9 mouse cellular contexts compared by ENCODE assay signal in the genomic region with DNA sequence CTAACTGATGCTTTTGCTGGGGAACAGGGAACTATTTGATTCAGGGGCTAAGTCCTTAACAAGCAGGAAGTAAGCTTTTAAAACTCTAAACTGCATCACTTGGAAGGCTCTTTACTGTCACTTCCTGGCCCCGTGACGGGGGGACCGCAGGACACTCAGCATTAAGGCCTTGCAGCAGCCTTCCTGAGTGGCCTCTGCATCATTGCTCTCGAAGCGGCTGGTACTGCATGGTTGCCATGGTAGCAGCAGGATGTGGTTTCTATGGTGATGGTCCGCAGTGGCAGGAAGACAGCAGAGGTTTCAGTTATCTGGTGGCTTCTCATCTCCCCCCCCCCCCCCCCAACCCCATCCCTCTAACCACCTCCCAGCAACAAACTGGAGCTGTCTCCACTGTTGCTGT.
DNase-seq lines count a peak whose midpoint lies in the region; ATAC-seq lines count a peak whose summit lies in the region.
"Had no signal": no experiment of that assay in that cellular context is flagged by ENCODE, and none has a peak within 500 bp of the region (broad histone marks: within the 10 kb centered on the region; RNA-seq: fewer than 3 reads in every experiment).

No protein-coding gene starts in this region.

- no peaks in the 10 kb centered on the region for H3K9me3 ChIP-seq in liver, embryonic 13.5 days (replicated peaks)
- H3K9me3 ChIP-seq in liver, embryonic 11.5 days (ENCODE audit: control insufficient read depth, low read length) = no peaks in the 10 kb centered on the region
- H3K9me3 ChIP-seq in hindbrain, embryonic 12.5 days (replicated peaks) = no peaks in the 10 kb centered on the region
- H3K9me3 ChIP-seq: G1E had no signal

- intact Hi-C loops in left cerebral cortex, postnatal 4 days (cut with DNase I) = no loop called here

- no peak for ATAC-seq in liver, embryonic 13.5 days (ENCODE audit: low read depth)
- no peak; the same call in 1 of the 2 replicates for ATAC-seq in liver, embryonic 11.5 days (replicated peaks; ENCODE audit: low FRiP score)
- peak; percentile 86 for ATAC-seq in hindbrain, embryonic 12.5 days (ENCODE audit: low FRiP score)
- ATAC-seq in erythroid progenitor cell, adult 5-6 weeks (replicated peaks; ENCODE audit: low FRiP score, poor library complexity, severe bottlenecking) = no peak

- H3K4me1 ChIP-seq in liver, embryonic 13.5 days (replicated peaks) = peaks cover 86% of the 10 kb centered on the region
- H3K4me1 ChIP-seq in liver, embryonic 11.5 days (replicated peaks; ENCODE audit: control insufficient read depth, insufficient read depth, low read length) = peaks cover 21% of the 10 kb centered on the region
- peaks cover 51% of the 10 kb centered on the region for H3K4me1 ChIP-seq in hindbrain, embryonic 12.5 days

- peak overlapping the region; percentile 2; the same call in 1 of the 2 replicates for H3K4me2 ChIP-seq in liver, embryonic 13.5 days
- H3K4me2 ChIP-seq in liver, embryonic 11.5 days = no peak overlapping the region
- peak overlapping the region; percentile 43 for H3K4me2 ChIP-seq in hindbrain, embryonic 12.5 days (replicated peaks)

- 60% methylated on average over 6 of the region's 6 CpGs for WGBS in liver, embryonic 13.5 days (ENCODE audit: insufficient replicate concordance)
- WGBS in liver, embryonic 11.5 days = 68% methylated on average over 6 of the region's 6 CpGs
- 39% methylated on average over 6 of the region's 6 CpGs for WGBS in hindbrain, embryonic 12.5 days

- DNase-seq in liver, embryonic 13.5 days = no peak
- no peak for DNase-seq in liver, embryonic 11.5 days (ENCODE audit: low spot score)
- peak; percentile 71 for DNase-seq in left cerebral cortex, postnatal 4 days
- peak; percentile 85 to 93 for DNase-seq in right cerebral cortex, postnatal 10 days (ENCODE audit: low spot score in 2 of 2)
- DNase-seq in adrenal gland, adult 18-20 months (ENCODE audit: low spot score in 2 of 2) = no peak
- no peak for DNase-seq in testis, postnatal 14 days (ENCODE audit: low spot score)

- H3K36me3 ChIP-seq in liver, embryonic 13.5 days = peaks cover 12% of the 10 kb centered on the region; the same call in 1 of the 2 replicates
- H3K36me3 ChIP-seq in liver, embryonic 11.5 days (ENCODE audit: control insufficient read depth, insufficient read depth, low read length) = no peaks in the 10 kb centered on the region; the same call in 1 of the 2 replicates
- no peaks in the 10 kb centered on the region for H3K36me3 ChIP-seq in hindbrain, embryonic 12.5 days

- H3K27me3 ChIP-seq in liver, embryonic 13.5 days = no peaks in the 10 kb centered on the region
- no peaks in the 10 kb centered on the region for H3K27me3 ChIP-seq in liver, embryonic 11.5 days (replicated peaks; ENCODE audit: control insufficient read depth, insufficient read depth, low read length)
- no peaks in the 10 kb centered on the region for H3K27me3 ChIP-seq in hindbrain, embryonic 12.5 days

- H3K27ac ChIP-seq in liver, embryonic 13.5 days = no peak overlapping the region
- no peak overlapping the region for H3K27ac ChIP-seq in liver, embryonic 11.5 days (ENCODE audit: low read depth, low read length)
- peak overlapping the region; percentile 86 for H3K27ac ChIP-seq in hindbrain, embryonic 12.5 days

- H3K9ac ChIP-seq in liver, embryonic 13.5 days = no peak overlapping the region
- H3K9ac ChIP-seq in liver, embryonic 11.5 days (ENCODE audit: low read depth, low read length) = no peak overlapping the region
- H3K9ac ChIP-seq in hindbrain, embryonic 12.5 days = peak overlapping the region; percentile 38

- H3K4me3 ChIP-seq in liver, embryonic 13.5 days (replicated peaks) = no peak overlapping the region
- H3K4me3 ChIP-seq in liver, embryonic 11.5 days (ENCODE audit: low read depth, low read length) = no peak overlapping the region
- H3K4me3 ChIP-seq in hindbrain, embryonic 12.5 days = no peak overlapping the region

Comparison
In these comparisons a context has a peak if more than half of its experiments do, and no peak if none do; other contexts are left out.
1. DNase-seq: peak in left cerebral cortex, postnatal 4 days (single experiment) and right cerebral cortex, postnatal 10 days (2 of 2); none in liver, embryonic 13.5 days (single experiment), liver, embryonic 11.5 days (single experiment), adrenal gland, adult 18-20 months (0 of 2) and testis, postnatal 14 days (single experiment).